Mouse (Mus musculus) liver, adult 2 months (tissue): ENCODE measurements around the gene Gm28042. TPM values are rescaled to one million over a fixed set of nuclear protein-coding genes. Genes with fewer than 3 reads are reported as not detected.
A peak's percentile ranks its signal among the peaks of the same experiment; 100 is the strongest.

ENCODE experiments used
- DNase-seq: peaks from one replicate; pipeline ENCODE4 v3.0.0-alpha.2; 2011; ENCODE audit warnings: low read depth, low spot score; ENCODE audit errors: extremely low read depth
- H3K27ac ChIP-seq: fragments of 200-500 bp; replicated peaks from 2 replicates; pipeline ENCODE4 v1.5.1; 2012; ENCODE audit warnings: low read depth, mild to moderate bottlenecking, control low read depth, inconsistent platforms, low read length; ENCODE audit not compliant: insufficient read depth
- H3K27me3 ChIP-seq: fragments of 200-500 bp; 2 replicates; pipeline ENCODE4 v1.6.1; 2012; ENCODE audit warnings: mild to moderate bottlenecking, moderate library complexity, low read length, inconsistent platforms; ENCODE audit not compliant: control insufficient read depth, insufficient read depth
- H3K36me3 ChIP-seq: fragments of 200-500 bp; 2 replicates; pipeline ENCODE4 v1.6.1; 2012; ENCODE audit warnings: low read length, inconsistent platforms; ENCODE audit not compliant: control insufficient read depth, insufficient read depth
- H3K4me1 ChIP-seq: fragments of 200-500 bp; 2 replicates; pipeline ENCODE4 v1.6.1; 2011; ENCODE audit warnings: low read length; ENCODE audit not compliant: control insufficient read depth, insufficient read depth
- H3K4me3 ChIP-seq: fragments of 200-500 bp; 2 replicates; pipeline ENCODE4 v1.5.1; 2011; ENCODE audit warnings: low read depth, mild to moderate bottlenecking, control low read depth, low read length, moderate library complexity; ENCODE audit not compliant: insufficient read depth
- H3K79me2 ChIP-seq: fragments of 200-500 bp; 2 replicates; pipeline ENCODE4 v1.6.1; 2012; ENCODE audit warnings: inconsistent platforms, mild to moderate bottlenecking, low read length, moderate library complexity; ENCODE audit not compliant: control insufficient read depth, insufficient read depth
- H3K9ac ChIP-seq: fragments of 200-500 bp; 2 replicates; pipeline ENCODE4 v1.6.1; 2012; ENCODE audit warnings: low read depth, mild to moderate bottlenecking, control low read depth, inconsistent platforms, low read length
- CTCF ChIP-seq: fragments of 200-500 bp; IDR thresholded peaks from 2 replicates; pipeline ENCODE4 v1.5.1; 2011; ENCODE audit warnings: low read depth, low read length, control low read depth
- POLR2A ChIP-seq: fragments of 200-500 bp; IDR thresholded peaks from 2 replicates; pipeline ENCODE4 v1.6.1; 2011; ENCODE audit warnings: low read length, control low read depth; ENCODE audit not compliant: insufficient read depth; ENCODE audit errors: extremely low read depth
- WGBS: fragments of 180-500 bp; shearing (Covaris S2); methylation state at CpG from one replicate; pipeline ENCODE4 v1.1.7; 2018; 5-methylcytosine and 5-hydroxymethylcytosine counted together
- polyA plus RNA-seq: library from polyadenylated mRNA; depleted of rRNA; stranded (reverse); fragments of >200 nt; gene quantifications from 2 replicates; pipeline ENCODE4 v1.2.3, GENCODE M21; 2012
- total RNA-seq: library from RNA; depleted of rRNA; stranded (reverse); fragments of >200 nt; gene quantifications from 2 replicates; pipeline ENCODE4 v1.2.3, GENCODE M21; 2014

The Gm28042 gene
- total and polyA plus RNA-seq, 2 experiments = 0.91 to 1.5 TPM

DNA sequence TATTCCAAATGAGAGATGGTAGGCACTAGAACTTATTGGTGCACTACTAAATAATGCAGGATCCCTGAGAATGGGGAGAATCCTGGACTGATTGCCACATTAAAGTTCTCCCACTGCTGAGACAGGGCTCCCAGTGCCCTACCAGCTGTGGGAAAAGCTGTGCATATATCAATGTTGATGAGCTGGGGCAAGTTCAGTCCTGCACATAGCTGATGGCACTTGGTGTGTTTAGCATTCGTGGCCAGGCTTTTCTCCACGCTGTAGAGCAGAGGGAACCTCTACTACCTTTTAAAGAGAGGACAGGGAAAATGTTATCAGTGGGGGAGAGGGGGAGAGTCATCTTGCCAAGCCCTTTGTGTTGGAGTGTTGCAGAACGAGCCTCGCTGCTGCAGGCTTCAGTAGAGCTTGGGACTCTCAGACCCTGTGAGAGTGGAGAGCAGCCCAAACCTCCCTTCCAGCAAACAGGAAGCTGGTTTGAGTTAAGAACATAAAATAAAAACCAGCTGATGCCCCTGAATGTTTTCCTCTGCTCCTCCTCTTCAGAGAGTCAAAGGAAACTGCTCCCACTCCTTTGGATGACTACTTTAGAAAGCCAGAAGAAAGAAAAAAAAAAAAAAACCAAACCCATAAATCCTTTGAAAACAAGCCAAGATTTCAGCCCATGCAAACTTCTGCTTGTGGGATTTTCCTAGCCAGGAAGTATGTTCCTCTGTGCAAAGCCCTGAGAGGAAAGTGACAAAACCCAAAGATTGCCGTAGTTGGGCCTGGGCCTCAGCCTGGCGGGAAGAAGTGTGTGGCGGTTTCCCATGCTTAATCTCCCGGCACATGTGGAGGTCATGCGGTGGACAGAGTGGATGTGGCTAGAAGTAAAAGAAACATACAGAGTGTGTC is 31.7 kb upstream of the Gm28042 start:
- TF ChIP-seq CTCF (no peak), POLR2A (no peak)
- no peak overlapping the region for H3K9ac ChIP-seq
- H3K4me3 ChIP-seq = no peak overlapping the region
- no peaks in the 10 kb centered on the region for H3K36me3 ChIP-seq
- peak overlapping the region; percentile 10; the same call in 1 of the 2 replicates for H3K27ac ChIP-seq
- H3K4me1 ChIP-seq = no peaks in the 10 kb centered on the region
- no peaks in the 10 kb centered on the region for H3K79me2 ChIP-seq
- peak; percentile 14 for DNase-seq
- no peaks in the 10 kb centered on the region for H3K27me3 ChIP-seq
- WGBS = 65% methylated on average over 9 of the region's 9 CpGs

DNA sequence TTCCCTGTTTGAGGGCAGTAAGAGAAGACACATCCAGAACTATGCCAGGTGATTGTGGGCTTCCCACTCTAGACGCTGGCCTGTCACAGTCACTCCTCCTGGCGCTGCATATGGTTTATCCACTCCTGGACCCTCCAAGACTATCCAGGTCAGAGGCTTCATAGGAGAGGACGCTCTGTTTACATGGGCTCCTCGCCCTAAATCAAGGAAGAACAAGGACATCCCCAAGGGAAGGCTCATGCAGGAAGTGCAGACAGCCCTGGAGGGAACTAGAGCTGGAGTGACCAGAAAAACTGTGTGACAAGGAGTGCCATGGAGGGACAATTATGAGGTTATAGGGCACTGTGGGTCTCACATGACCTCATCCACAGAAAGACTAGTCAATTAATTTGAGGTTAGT is 29.9 kb upstream of the Gm28042 start:
- H3K4me1 ChIP-seq = no peaks in the 10 kb centered on the region
- WGBS = 88% methylated on average over 4 of the region's 4 CpGs
- no peak for TF ChIP-seq CTCF
- no peak for TF ChIP-seq POLR2A
- no peak overlapping the region for H3K27ac ChIP-seq
- DNase-seq = no peak
- H3K79me2 ChIP-seq = no peaks in the 10 kb centered on the region
- H3K9ac ChIP-seq = no peak overlapping the region
- H3K4me3 ChIP-seq = no peak overlapping the region
- H3K36me3 ChIP-seq = no peaks in the 10 kb centered on the region
- H3K27me3 ChIP-seq = no peaks in the 10 kb centered on the region

DNA sequence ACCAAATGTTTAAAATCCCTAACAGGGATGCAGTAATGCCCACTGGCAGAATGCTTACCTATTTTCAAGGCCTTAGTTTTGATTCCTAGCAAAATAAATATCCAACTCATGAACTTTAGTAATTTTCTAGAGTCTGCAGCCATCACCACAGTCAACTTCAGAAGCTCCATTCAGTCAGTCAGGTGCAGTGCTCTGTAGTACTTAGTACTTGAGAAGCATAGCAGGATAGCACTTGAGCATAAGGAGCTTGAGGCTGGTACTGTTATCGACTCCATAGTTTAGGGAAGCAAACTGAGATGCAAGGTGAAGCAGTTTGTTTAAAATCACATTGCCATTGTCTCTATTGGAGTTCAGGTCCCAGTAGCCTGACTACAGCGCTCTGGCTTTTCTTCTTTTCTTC is 27.6 kb upstream of the Gm28042 start:
- Histone ChIP-seq H3K36me3 (no peaks in the 10 kb centered on the region), H3K4me1 (no peaks in the 10 kb centered on the region), H3K27me3 (no peaks in the 10 kb centered on the region), H3K79me2 (no peaks in the 10 kb centered on the region), H3K27ac (no peak overlapping the region), H3K9ac (no peak overlapping the region), H3K4me3 (no peak overlapping the region)
- TF ChIP-seq CTCF (no peak), POLR2A (no peak)
- 96% methylated on average over 2 of the region's 2 CpGs for WGBS
- DNase-seq = no peak

DNA sequence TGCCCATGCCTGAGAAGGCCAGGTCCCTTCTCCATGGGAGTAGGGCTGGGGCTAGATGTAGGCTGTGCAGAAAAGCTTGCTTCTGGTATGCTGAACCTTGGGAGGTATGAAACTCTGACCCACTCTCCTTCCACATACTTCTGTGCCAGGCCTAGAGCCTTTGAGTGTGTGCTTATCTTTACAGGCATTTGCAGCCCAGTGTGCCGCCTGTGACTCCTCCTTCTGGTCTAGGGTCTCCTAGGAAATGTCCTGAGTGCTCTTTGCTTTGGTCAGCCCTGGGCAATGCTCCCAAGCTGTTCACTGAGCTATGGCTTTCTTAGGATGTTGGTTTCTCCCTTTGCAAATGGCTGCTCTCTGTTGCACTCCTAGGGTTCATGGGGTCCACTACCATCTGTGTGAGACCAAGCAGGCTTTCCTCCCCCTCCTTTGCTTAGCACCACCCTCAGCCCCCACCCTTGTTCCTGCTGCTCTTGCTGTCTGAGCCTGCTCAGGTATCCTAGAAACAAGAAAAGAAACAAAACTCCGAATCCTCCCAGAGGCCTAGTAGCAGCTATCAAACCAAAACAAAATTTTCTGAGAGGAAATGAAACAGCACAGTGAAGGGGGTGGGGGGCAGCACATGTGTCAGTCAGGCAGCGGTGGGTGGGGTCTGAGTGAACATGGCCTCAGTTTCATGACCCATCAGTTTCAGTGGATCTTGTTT is 26.3 kb upstream of the Gm28042 start:
- no peak for TF ChIP-seq CTCF
- no peak for TF ChIP-seq POLR2A
- no peak for DNase-seq
- H3K36me3 ChIP-seq = no peaks in the 10 kb centered on the region
- H3K27ac ChIP-seq = no peak overlapping the region
- H3K4me3 ChIP-seq = no peak overlapping the region
- H3K79me2 ChIP-seq = no peaks in the 10 kb centered on the region
- H3K4me1 ChIP-seq = no peaks in the 10 kb centered on the region
- 88% methylated on average over 3 of the region's 3 CpGs for WGBS
- no peak overlapping the region for H3K9ac ChIP-seq
- no peaks in the 10 kb centered on the region for H3K27me3 ChIP-seq

DNA sequence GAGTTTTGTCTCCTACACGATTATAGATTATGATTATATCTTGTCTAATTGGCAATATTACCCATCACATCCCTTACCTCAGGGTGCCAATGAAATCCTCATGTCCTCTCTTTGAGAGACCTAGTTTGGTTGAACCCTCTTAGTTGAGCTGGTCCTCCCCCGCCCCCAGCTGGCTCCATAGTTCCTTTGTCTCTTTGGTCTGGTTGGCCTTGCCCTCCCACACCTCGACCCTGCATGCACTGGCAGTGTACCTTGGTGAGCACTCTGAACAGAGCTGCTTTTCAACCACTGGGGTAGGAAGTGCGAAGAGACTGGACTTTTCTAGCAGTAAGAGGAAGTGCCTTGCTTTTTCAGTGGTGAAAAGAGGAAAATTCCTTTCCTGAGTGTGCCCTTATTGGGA is 25.3 kb upstream of the Gm28042 start:
- H3K4me3 ChIP-seq = no peak overlapping the region
- 66% methylated on average over 4 of the region's 4 CpGs for WGBS
- H3K27me3 ChIP-seq = no peaks in the 10 kb centered on the region
- H3K9ac ChIP-seq = no peak overlapping the region
- H3K27ac ChIP-seq = no peak overlapping the region
- no peak for DNase-seq
- H3K4me1 ChIP-seq = no peaks in the 10 kb centered on the region
- no peaks in the 10 kb centered on the region for H3K36me3 ChIP-seq
- no peaks in the 10 kb centered on the region for H3K79me2 ChIP-seq
- no peak for TF ChIP-seq POLR2A

DNA sequence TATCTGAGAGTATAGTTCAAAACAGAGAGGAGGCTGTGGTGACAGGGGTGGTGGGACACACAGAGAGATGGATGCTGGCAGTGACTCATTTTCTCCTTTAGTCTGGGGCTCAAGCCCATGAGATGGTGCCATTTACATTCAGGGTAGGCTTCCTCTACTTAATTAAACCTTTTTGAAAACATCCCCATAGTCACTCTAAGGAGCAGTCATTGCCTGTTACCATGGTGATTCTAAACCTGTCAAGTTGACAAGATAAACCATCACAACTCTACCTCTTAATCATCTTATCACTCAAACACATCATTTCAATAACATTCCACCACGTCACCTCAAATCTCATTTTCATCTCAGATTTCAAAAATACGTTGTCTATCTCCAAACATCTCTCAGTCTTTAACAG is 23.3 kb upstream of the Gm28042 start:
- no peaks in the 10 kb centered on the region for H3K27me3 ChIP-seq
- no peak overlapping the region for H3K4me3 ChIP-seq
- no peak overlapping the region for H3K27ac ChIP-seq
- TF ChIP-seq POLR2A = no peak
- no peak for TF ChIP-seq CTCF
- no peak overlapping the region for H3K9ac ChIP-seq
- H3K36me3 ChIP-seq = no peaks in the 10 kb centered on the region
- H3K4me1 ChIP-seq = no peaks in the 10 kb centered on the region; the same call in 1 of the 2 replicates
- no peaks in the 10 kb centered on the region for H3K79me2 ChIP-seq
- DNase-seq = no peak
- 100% methylated on average over 2 of the region's 2 CpGs for WGBS
